Mouse (Mus musculus): ENCODE measurements around the gene Gm20388. TPM values are rescaled to one million over a fixed set of nuclear protein-coding genes. Genes with fewer than 3 reads are reported as not detected.
A peak's percentile ranks its signal among the peaks of the same experiment; 100 is the strongest.
"Not testable (repeated sequence)": the region's sequence is repeated elsewhere in the genome, so short reads cannot be mapped to it uniquely, and the experiment has no call there.

Gene Gm20388
- polyA plus RNA-seq, 1 experiment from 2014 or later: not detected

DNA sequence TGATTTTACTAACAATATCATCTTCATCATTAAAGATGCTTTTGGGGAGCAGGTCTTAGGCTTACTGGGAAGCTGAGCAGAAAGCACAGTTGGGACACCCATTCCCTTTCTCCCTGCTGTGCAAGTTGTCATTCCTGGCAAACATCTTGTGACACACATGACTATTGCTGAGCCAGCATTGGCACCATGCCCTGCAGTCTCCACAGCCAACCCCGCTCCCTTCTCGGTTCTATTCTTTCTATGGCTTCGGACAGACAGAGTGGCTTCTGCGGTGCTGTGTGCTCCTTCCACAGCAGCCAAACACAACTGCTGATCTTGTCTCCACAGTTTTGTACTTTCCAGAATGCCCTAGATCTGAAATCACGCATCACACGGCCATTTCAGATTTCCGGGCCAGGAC lies 1397.1 kb downstream of the Gm20388 start:
- no peak overlapping the region for H3K4me3 ChIP-seq (ENCODE audit: control insufficient read depth in 1 of 2, insufficient read depth in 1 of 2, low read depth in 1 of 2, low read length in 2 of 2)
- no peak overlapping the region for H3K27ac ChIP-seq (replicated peaks in 1 of 2; ENCODE audit: control insufficient read depth in 1 of 2, insufficient read depth in 1 of 2, low read depth in 2 of 2, low read length in 2 of 2)
- H3K4me1 ChIP-seq (ENCODE audit: control insufficient read depth in 2 of 2, insufficient read depth in 2 of 2, low read length in 2 of 2): peaks cover 16 to 19% of the 10 kb centered on the region in 2 experiments
- 0 out of 2 replicates have a peak, but pooled peaks cover 4% of the 10 kb centered on the region for H3K27me3 ChIP-seq (ENCODE audit: control insufficient read depth, insufficient read depth, low read length)
- 69% methylated on average over 7 of the region's 7 CpGs for WGBS
- no peaks in the 10 kb centered on the region for H3K9me3 ChIP-seq (ENCODE audit: control insufficient read depth, low read length)
- H3K4me2 ChIP-seq (ENCODE audit: low read length): no peak overlapping the region
- ATAC-seq (ENCODE audit: insufficient number of reproducible peaks, insufficient read depth, low FRiP score, low read depth): no peak
- H3K36me3 ChIP-seq (ENCODE audit: control insufficient read depth, insufficient read depth, low read length): no peaks in the 10 kb centered on the region
- H3K9ac ChIP-seq (ENCODE audit: low read length): no peak overlapping the region

- Histone ChIP-seq H3K9ac (ENCODE audit: low read length) (peak overlapping the region; percentile 36), H3K4me2 (ENCODE audit: low read length) (peak overlapping the region; percentile 60), H3K9me3 (ENCODE audit: control insufficient read depth, low read length) (no peaks in the 10 kb centered on the region), H3K27me3 (ENCODE audit: control insufficient read depth, insufficient read depth, low read length) (no peaks in the 10 kb centered on the region), H3K4me1 (ENCODE audit: control insufficient read depth in 2 of 2, insufficient read depth in 2 of 2, low read length in 2 of 2) (peaks cover 31 to 34% of the 10 kb centered on the region in 2 experiments), H3K27ac (replicated peaks in 1 of 2; ENCODE audit: control insufficient read depth in 1 of 2, insufficient read depth in 1 of 2, low read depth in 2 of 2, low read length in 2 of 2) (no peak overlapping the region), H3K36me3 (ENCODE audit: control insufficient read depth, insufficient read depth, low read length) (no peaks in the 10 kb centered on the region), H3K4me3 (ENCODE audit: control insufficient read depth in 1 of 2, insufficient read depth in 1 of 2, low read depth in 1 of 2, low read length in 2 of 2) (peak overlapping the region in 1 of 2 experiments; percentile 4; a peak in 2 of 4 replicates)
- WGBS: 25% methylated on average over 25 of the region's 25 CpGs
- ATAC-seq (ENCODE audit: insufficient number of reproducible peaks, insufficient read depth, low FRiP score, low read depth): no peak
Observed at GRCm38 (mm10) chr8:121310976-121311819, 1400.6 kb downstream of the Gm20388 start.

DNA sequence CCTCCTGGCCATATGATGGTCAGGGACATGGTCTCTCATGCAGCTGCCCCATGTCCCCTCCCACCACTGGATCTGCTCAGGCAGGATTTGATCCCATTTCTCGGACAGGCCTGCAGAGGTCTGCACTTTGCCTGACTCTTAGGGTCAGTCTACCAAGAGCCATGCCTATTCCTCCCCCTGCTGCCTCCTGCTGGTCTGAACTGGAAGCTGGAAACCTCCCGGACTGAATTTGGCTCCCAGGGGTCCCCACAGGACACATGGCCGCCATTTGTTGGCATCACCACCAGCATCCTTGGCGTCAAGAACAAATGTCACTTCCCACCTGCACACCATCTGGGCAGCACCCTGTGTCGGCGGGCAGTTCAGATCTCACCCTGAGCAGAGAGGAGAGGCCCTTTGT lies 1402.8 kb downstream of the Gm20388 start:
- H3K27me3 ChIP-seq (ENCODE audit: control insufficient read depth, insufficient read depth, low read length): no peaks in the 10 kb centered on the region
- no peak overlapping the region for H3K27ac ChIP-seq (replicated peaks in 1 of 2; ENCODE audit: control insufficient read depth in 1 of 2, insufficient read depth in 1 of 2, low read depth in 2 of 2, low read length in 2 of 2)
- no peaks in the 10 kb centered on the region for H3K36me3 ChIP-seq (ENCODE audit: control insufficient read depth, insufficient read depth, low read length)
- no peak overlapping the region for H3K4me3 ChIP-seq (ENCODE audit: control insufficient read depth in 1 of 2, insufficient read depth in 1 of 2, low read depth in 1 of 2, low read length in 2 of 2)
- H3K9ac ChIP-seq (ENCODE audit: low read length): no peak overlapping the region
- H3K9me3 ChIP-seq (ENCODE audit: control insufficient read depth, low read length): no peaks in the 10 kb centered on the region
- H3K4me2 ChIP-seq (ENCODE audit: low read length): no peak overlapping the region
- WGBS: 53% methylated on average over 6 of the region's 6 CpGs
- H3K4me1 ChIP-seq (ENCODE audit: control insufficient read depth in 2 of 2, insufficient read depth in 2 of 2, low read length in 2 of 2): peaks cover 31 to 39% of the 10 kb centered on the region in 2 experiments
- no peak for ATAC-seq (ENCODE audit: insufficient number of reproducible peaks, insufficient read depth, low FRiP score, low read depth)

DNA sequence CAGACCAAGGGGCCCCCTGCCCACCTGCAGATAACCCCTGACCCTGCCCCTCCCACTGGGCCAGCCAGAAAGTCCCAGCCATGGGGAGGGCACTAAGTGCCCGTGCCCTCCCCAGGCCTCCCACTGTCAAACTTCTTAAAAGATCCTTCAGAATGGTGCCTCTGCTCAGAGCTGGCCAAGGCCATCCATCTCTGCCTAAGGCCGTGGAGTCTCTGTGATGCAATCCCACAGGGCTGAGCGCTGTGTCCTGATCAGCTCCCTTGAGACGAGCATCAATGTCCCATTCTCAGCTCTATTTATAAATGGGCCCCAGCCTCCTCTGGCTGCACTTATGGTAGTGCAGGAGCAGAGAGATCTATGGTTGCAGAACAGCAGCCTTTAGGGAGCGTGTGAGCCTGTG lies 1403.4 kb downstream of the Gm20388 start:
- ATAC-seq (ENCODE audit: insufficient number of reproducible peaks, insufficient read depth, low FRiP score, low read depth): no peak
- WGBS: 73% methylated on average over 5 of the region's 5 CpGs
- H3K27me3 ChIP-seq (ENCODE audit: control insufficient read depth, insufficient read depth, low read length): no peaks in the 10 kb centered on the region
- H3K27ac ChIP-seq (replicated peaks in 1 of 2; ENCODE audit: control insufficient read depth in 1 of 2, insufficient read depth in 1 of 2, low read depth in 2 of 2, low read length in 2 of 2): no peak overlapping the region
- no peaks in the 10 kb centered on the region for H3K36me3 ChIP-seq (ENCODE audit: control insufficient read depth, insufficient read depth, low read length)
- H3K9me3 ChIP-seq (ENCODE audit: control insufficient read depth, low read length): no peaks in the 10 kb centered on the region
- H3K4me2 ChIP-seq (ENCODE audit: low read length): no peak overlapping the region
- H3K9ac ChIP-seq (ENCODE audit: low read length): no peak overlapping the region
- H3K4me1 ChIP-seq (ENCODE audit: control insufficient read depth in 2 of 2, insufficient read depth in 2 of 2, low read length in 2 of 2): peaks cover 31 to 39% of the 10 kb centered on the region in 2 experiments
- H3K4me3 ChIP-seq (ENCODE audit: control insufficient read depth in 1 of 2, insufficient read depth in 1 of 2, low read depth in 1 of 2, low read length in 2 of 2): no peak overlapping the region

DNA sequence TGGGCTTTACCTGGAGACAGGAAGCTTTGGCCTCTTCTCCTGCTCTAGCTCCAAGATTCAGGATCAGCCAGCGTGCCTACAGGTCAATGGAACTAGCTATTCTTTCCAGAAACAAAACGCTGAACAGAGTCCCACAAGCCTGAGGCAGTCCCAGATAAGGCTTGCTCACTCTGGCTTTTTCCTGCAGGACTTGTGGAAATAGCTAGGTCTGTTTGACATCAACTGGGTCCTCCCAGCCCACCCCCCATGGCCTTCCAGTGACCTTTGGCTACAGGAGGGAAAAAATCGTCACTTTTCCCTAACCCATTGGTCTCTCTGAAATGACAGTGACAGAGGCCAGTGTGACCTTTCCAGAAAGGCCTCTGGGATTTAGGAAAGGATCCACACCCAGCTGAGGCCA lies 1404.9 kb downstream of the Gm20388 start:
- H3K27me3 ChIP-seq (ENCODE audit: control insufficient read depth, insufficient read depth, low read length): no peaks in the 10 kb centered on the region
- ATAC-seq (ENCODE audit: insufficient number of reproducible peaks, insufficient read depth, low FRiP score, low read depth): peak; percentile 59
- H3K4me3 ChIP-seq (ENCODE audit: control insufficient read depth in 1 of 2, insufficient read depth in 1 of 2, low read depth in 1 of 2, low read length in 2 of 2): no peak overlapping the region
- H3K9me3 ChIP-seq (ENCODE audit: control insufficient read depth, low read length): no peaks in the 10 kb centered on the region
- H3K27ac ChIP-seq (replicated peaks in 1 of 2; ENCODE audit: control insufficient read depth in 1 of 2, insufficient read depth in 1 of 2, low read depth in 2 of 2, low read length in 2 of 2): peak overlapping the region; percentile 77 to 81
- no peaks in the 10 kb centered on the region for H3K36me3 ChIP-seq (ENCODE audit: control insufficient read depth, insufficient read depth, low read length)
- H3K4me1 ChIP-seq (ENCODE audit: control insufficient read depth in 2 of 2, insufficient read depth in 2 of 2, low read length in 2 of 2): peaks cover 34 to 38% of the 10 kb centered on the region in 2 experiments
- H3K9ac ChIP-seq (ENCODE audit: low read length): 0 out of 2 replicates have a peak overlapping the region, but pooled peaks have one; percentile 6
- 17% methylated on average over 3 of the region's 3 CpGs for WGBS
- 0 out of 2 replicates have a peak overlapping the region, but pooled peaks have one; percentile 14 for H3K4me2 ChIP-seq (ENCODE audit: low read length)

DNA sequence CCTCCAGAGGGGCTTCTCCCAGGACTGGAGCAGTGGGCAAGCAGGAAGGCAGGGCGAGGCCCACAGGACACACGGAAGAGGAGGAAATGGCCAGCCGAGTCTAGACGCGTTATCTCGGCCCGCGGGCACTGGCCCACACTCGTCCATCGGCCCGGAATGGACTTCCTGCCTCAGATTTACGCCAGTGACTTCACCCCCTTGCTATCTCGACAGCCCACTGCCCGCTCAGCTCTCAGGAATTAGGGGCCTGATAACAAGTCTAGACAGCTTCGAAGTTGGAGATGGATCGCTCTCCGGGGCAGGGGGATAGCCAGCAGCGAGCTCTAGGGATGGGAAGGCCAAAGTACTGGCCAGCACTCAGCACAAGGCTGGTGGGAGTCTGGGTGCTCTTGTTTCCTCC lies 1405.4 kb downstream of the Gm20388 start:
- WGBS: 5% methylated on average over 18 of the region's 18 CpGs

GRCm38 (mm10) chr8:121318756-121319155 lies 1408.1 kb downstream of the Gm20388 start:
- 14% methylated on average over 1 of the region's 19 CpGs for WGBS
- not testable (repeated sequence) for H3K36me3 ChIP-seq (ENCODE audit: control insufficient read depth, insufficient read depth, low read length); H3K9me3 ChIP-seq (ENCODE audit: control insufficient read depth, low read length); H3K9ac ChIP-seq (ENCODE audit: low read length); H3K4me2 ChIP-seq (ENCODE audit: low read length); H3K27ac ChIP-seq (replicated peaks in 1 of 2; ENCODE audit: control insufficient read depth in 1 of 2, insufficient read depth in 1 of 2, low read depth in 2 of 2, low read length in 2 of 2); H3K27me3 ChIP-seq (ENCODE audit: control insufficient read depth, insufficient read depth, low read length); ATAC-seq (ENCODE audit: insufficient number of reproducible peaks, insufficient read depth, low FRiP score, low read depth); H3K4me3 ChIP-seq (ENCODE audit: control insufficient read depth in 1 of 2, insufficient read depth in 1 of 2, low read depth in 1 of 2, low read length in 2 of 2)
- H3K4me1 ChIP-seq (ENCODE audit: control insufficient read depth in 2 of 2, insufficient read depth in 2 of 2, low read length in 2 of 2): peaks cover 21 to 22% of the 10 kb centered on the region in 2 experiments

More for the DNA sequence above, 1405.4 kb downstream of the Gm20388 start:
- H3K9ac ChIP-seq (ENCODE audit: low read length): 0 out of 2 replicates have a peak overlapping the region, but pooled peaks have one; percentile 6
- peak overlapping the region; percentile 77 to 81 for H3K27ac ChIP-seq (replicated peaks in 1 of 2; ENCODE audit: control insufficient read depth in 1 of 2, insufficient read depth in 1 of 2, low read depth in 2 of 2, low read length in 2 of 2)
- no peaks in the 10 kb centered on the region for H3K36me3 ChIP-seq (ENCODE audit: control insufficient read depth, insufficient read depth, low read length)
- peak; percentile 65 for ATAC-seq (ENCODE audit: insufficient number of reproducible peaks, insufficient read depth, low FRiP score, low read depth)
- 0 out of 2 replicates have a peak overlapping the region, but pooled peaks have one; percentile 14 for H3K4me2 ChIP-seq (ENCODE audit: low read length)
- no peak overlapping the region for H3K4me3 ChIP-seq (ENCODE audit: control insufficient read depth in 1 of 2, insufficient read depth in 1 of 2, low read depth in 1 of 2, low read length in 2 of 2)
- no peaks in the 10 kb centered on the region for H3K27me3 ChIP-seq (ENCODE audit: control insufficient read depth, insufficient read depth, low read length)
- H3K4me1 ChIP-seq (ENCODE audit: control insufficient read depth in 2 of 2, insufficient read depth in 2 of 2, low read length in 2 of 2): peaks cover 29 to 34% of the 10 kb centered on the region in 2 experiments
- H3K9me3 ChIP-seq (ENCODE audit: control insufficient read depth, low read length): no peaks in the 10 kb centered on the region

All from heart, embryonic 14.5 days (tissue).